Mouse (Mus musculus) left cerebral cortex, postnatal 4 days (tissue): ENCODE results near the gene Fkbpl. TPM values are rescaled to one million over a fixed set of nuclear protein-coding genes. Genes with fewer than 3 reads are reported as not detected.

Source experiments
- DNase-seq: peaks from one replicate; pipeline ENCODE4 v3.0.0-alpha.2; 2022
- intact Hi-C: fragments of 180-260 bp; cut with DNase I; formaldehyde crosslinking; loops from one replicate; pipeline ENCODE4 v1.15.1; 2025
- total RNA-seq, 2 experiments: library from RNA; stranded (reverse); gene quantifications; 2 replicates each; pipeline ENCODE4 v1.2.3; 2021

Gene Fkbpl
- total RNA-seq, 2 experiments from 2014 or later, result 7.9 to 10.5 TPM

DNA sequence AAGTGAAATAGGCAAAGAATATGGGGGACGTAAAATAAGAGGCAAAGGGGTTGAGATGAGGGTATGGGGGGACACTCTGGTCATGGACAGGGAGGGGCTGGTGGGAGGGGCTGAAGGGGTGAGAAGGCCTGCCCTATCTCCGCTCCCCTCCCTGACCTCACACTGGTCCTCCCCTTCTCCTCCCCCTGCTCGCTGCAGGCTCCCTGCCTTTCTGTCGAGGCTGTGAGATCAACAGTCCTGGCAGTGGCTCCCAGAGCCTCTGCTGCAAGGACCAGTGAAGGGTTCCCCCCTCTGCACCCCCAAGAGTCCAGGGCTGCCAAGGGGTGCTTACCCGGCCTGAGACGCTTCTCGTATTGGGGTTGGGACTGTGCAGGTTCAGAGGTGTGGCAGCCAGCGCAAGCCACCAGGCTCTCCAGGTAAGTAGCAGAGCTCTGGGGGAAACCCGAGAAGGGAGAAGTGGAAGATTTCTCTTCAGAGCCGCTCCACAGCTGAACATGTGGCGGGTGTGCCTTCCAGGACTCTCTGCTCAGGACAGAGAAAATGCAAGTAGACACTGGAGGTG, 15.8 kb downstream of the Fkbpl start:
- intact Hi-C loops, result no loop called here
- no peak for DNase-seq

- intact Hi-C loops, result no loop called here
- no peak for DNase-seq
These were observed 16.6 kb downstream of the Fkbpl start for GRCm38 (mm10) chr17:34661121-34661591.

GRCm38 (mm10) chr17:34662468-34662867, 17.9 kb downstream of the Fkbpl start:
- intact Hi-C loops, result no loop called here
- DNase-seq, result no peak

GRCm38 (mm10) chr17:34662978-34663377, 18.4 kb downstream of the Fkbpl start:
- intact Hi-C loops, result no loop called here
- no peak for DNase-seq

GRCm38 (mm10) chr17:34663558-34663957, 19.0 kb downstream of the Fkbpl start:
- DNase-seq, result no peak
- intact Hi-C loops, result no loop called here

GRCm38 (mm10) chr17:34664472-34664871, 19.9 kb downstream of the Fkbpl start:
- intact Hi-C loops, result no loop called here
- DNase-seq, result no peak

DNA sequence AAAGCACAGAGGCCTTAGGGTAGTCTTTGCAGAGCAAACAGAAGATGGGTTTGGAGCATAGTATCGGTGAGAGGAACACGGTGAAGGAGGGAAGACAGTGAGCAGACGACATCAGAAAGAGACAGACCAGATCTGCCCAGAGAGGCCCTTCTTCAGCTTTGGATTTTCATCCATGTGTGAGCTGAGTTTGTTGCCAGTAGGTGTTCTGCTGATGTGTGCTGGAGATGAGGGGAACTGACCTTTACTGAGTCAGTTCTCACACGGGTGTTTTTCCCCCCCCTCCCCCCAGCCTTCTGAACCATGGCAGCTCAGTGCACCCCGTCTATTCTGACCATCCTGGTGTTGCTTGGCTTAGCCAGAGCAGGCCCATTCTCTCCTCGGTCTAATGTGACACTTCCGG, 25.7 kb downstream of the Fkbpl start, which contains the start of gene Tnxb:
Gene Tnxb (plus strand): TSS at position 301 of the 400 bp plus-strand sequence.
- no peak for DNase-seq
- intact Hi-C loops, result no loop called here

- no peak for DNase-seq
- intact Hi-C loops, result no loop called here
These were observed 26.8 kb downstream of the Fkbpl start for GRCm38 (mm10) chr17:34671151-34672066.

GRCm38 (mm10) chr17:34672246-34672792, 27.8 kb downstream of the Fkbpl start:
- no peak for DNase-seq
- intact Hi-C loops, result no loop called here

GRCm38 (mm10) chr17:34673139-34673538, 28.6 kb downstream of the Fkbpl start:
- no peak for DNase-seq
- intact Hi-C loops, result no loop called here

GRCm38 (mm10) chr17:34674524-34675204, 30.1 kb downstream of the Fkbpl start:
- intact Hi-C loops, result no loop called here
- DNase-seq, result no peak

DNA sequence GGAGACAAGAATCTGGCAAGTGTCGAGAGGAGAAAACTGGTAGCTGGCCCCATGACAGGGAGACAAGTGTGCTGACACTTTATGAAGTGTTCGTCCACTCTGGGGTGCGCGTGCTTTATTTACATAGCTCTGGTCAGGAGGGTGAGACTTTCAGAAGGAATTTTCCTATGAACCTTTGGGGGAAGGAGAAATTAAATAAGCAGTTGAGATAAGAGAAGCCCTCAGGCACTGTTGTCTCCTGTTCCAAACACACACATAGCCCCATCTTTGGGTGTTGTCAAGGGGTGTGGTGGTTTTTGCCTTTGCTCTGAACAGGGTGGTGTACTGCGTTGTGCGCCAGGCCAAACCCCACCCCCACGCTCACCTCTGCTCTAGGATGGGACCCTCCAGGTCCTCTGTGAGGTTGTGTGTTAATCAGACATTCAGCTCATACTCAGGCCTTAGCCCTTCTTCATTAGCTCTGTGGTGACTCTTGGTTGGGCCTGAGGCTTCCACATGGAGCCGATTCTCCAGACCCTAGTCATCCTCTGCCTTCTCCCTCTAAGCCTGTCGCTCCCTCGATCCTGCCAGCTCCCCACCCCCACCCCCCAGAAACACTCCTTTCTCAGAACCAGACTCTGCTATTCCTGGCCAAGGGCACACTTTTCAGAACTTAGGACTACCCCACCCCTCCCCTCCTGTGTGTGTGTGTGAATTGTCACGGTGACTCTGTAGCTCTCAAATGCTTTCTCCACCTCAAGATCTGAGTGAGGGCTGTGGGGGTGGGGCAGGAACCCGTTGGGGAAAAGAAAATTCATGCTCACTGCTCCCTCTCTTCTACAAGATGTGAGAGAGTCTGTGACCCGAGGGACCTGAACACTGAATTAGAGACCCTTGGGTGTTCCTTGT, 30.9 kb downstream of the Fkbpl start:
- no peak for DNase-seq
- intact Hi-C loops, result no loop called here

GRCm38 (mm10) chr17:34676093-34676460, 31.5 kb downstream of the Fkbpl start:
- intact Hi-C loops, result no loop called here
- DNase-seq, result no peak

GRCm38 (mm10) chr17:34676671-34677070, 32.1 kb downstream of the Fkbpl start:
- intact Hi-C loops, result no loop called here
- no peak for DNase-seq

GRCm38 (mm10) chr17:34680191-34680590, 35.6 kb downstream of the Fkbpl start:
- DNase-seq, result no peak
- intact Hi-C loops, result no loop called here

DNA sequence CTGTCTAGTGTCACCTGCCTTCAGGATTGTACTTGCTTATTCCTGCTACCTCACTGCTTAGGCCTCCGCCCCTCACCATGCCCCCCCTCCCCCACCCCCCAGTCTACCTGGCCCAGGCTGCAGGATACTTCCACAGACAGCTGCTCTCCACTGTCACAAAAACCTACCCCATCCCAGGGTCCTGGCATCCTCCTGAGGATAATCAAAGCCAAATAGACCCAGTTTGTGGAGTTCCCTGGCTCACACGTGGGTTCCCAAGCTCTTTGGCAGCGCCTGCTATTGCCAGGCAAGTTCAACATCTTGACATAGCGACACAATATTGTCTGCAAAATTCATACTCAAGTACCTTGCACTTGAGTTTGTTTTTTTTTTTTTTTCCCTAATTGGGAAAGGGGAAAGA, 36.1 kb downstream of the Fkbpl start:
- DNase-seq, result no peak
- intact Hi-C loops, result no loop called here

- intact Hi-C loops, result no loop called here
- no peak for DNase-seq
These were observed 36.6 kb downstream of the Fkbpl start for GRCm38 (mm10) chr17:34681132-34681571.

DNA sequence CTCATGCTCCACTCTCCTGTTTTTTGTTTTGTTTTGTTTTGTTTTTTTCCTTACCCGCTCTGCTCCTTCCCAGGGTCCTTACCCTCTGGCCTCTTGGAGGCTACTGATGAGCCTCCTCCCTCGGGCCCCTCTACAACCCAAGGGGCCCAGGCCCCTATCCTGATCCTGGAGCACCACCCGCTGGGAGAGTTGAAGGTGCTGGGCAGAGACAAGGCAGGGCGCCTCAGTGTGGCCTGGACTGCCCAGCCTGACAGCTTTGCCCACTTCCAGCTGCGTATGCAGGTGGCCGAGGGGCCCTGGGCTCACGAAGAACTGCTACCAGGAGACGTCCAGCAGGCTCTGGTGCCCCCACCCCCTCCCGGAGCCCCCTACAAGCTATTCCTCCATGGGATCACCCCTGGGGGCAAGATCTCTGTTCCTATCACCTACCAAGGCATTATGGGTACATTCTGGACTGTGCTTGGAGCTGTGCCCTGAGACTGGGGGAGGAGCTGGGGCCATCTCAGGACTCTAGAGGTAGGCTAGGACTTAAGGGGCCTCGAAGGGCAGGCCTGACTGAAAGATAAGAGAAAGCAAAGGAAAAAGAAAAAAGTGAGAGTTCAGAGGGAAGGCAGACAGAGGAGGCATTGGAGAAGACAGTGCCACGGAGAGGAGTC, 37.4 kb downstream of the Fkbpl start:
- no peak for DNase-seq
- intact Hi-C loops, result no loop called here

- intact Hi-C loops, result no loop called here
- no peak for DNase-seq
These were observed 38.6 kb downstream of the Fkbpl start for GRCm38 (mm10) chr17:34683179-34683578.
